Mouse (Mus musculus) thymus, adult 2 months (tissue): Measurements from ENCODE around the gene Sdk2.
A peak's percentile ranks its signal among the peaks of the same experiment; 100 is the strongest.

ENCODE experiments used
- CTCF ChIP-seq: fragments of 200-500 bp; IDR thresholded peaks from 2 replicates; pipeline ENCODE4 v1.5.1; 2012; ENCODE audit warnings: mild to moderate bottlenecking, control low read depth, low read length, moderate library complexity, borderline replicate concordance; ENCODE audit not compliant: control insufficient read depth, poor library complexity, insufficient read depth; ENCODE audit errors: extremely low read depth
- POLR2A ChIP-seq: fragments of 200-500 bp; IDR thresholded peaks from 2 replicates; pipeline ENCODE4 v1.6.1; 2012; ENCODE audit warnings: mild to moderate bottlenecking, low read length, control low read depth, moderate library complexity; ENCODE audit not compliant: control insufficient read depth, poor library complexity, insufficient read depth; ENCODE audit errors: extremely low read depth

GRCm38 (mm10) chr11:113865627-113866026, 201.2 kb downstream of the Sdk2 start:
- TF ChIP-seq CTCF (peak; percentile 88; the same call in 1 of the 2 replicates), POLR2A (no peak)
